Mouse (Mus musculus): ENCODE measurements around the gene Ndufa7.
"Not testable (repeated sequence)": the region's sequence is repeated elsewhere in the genome, so short reads cannot be mapped to it uniquely, and the experiment has no call there.

- not testable (repeated sequence) for TF ChIP-seq CTCF (IDR thresholded peaks at IDR 0.05; ENCODE audit: low read depth); EP300 (optimal IDR thresholded peaks at IDR 0.05)
Measured at GRCm38 (mm10) chr17:33824997-33825330, 592 bp downstream of the Ndufa7 start.
